Mouse (Mus musculus): Measurements from ENCODE around the gene Cyfip1. TPM values are rescaled to one million over a fixed set of nuclear protein-coding genes. Genes with fewer than 3 reads are reported as not detected.

Gene Cyfip1
- total RNA-seq (2015; ENCODE audit: low replicate concordance) (10.5 and 11.9 TPM in 2 replicates), total RNA-seq (2017; ENCODE audit: low replicate concordance) (6.5 and 8.3 TPM in 2 replicates)

- ATAC-seq (replicated peaks; ENCODE audit: low FRiP score, poor library complexity, severe bottlenecking), result no peak
Measured at GRCm38 (mm10) chr7:55841445-55841844, at the start of gene Cyfip1. TSS of gene Cyfip1 (plus strand) at chr7:55841745.

GRCm38 (mm10) chr7:55792280-55792679, 49.3 kb upstream of the Cyfip1 start:
- ATAC-seq (replicated peaks; ENCODE audit: low FRiP score, poor library complexity, severe bottlenecking), result no peak

- ATAC-seq (replicated peaks; ENCODE audit: low FRiP score, poor library complexity, severe bottlenecking), result no peak
Measured at GRCm38 (mm10) chr7:55793236-55793951, 48.2 kb upstream of the Cyfip1 start.

GRCm38 (mm10) chr7:55793952-55794603, 47.5 kb upstream of the Cyfip1 start, which contains the start of gene Tubgcp5:
TSS of gene Tubgcp5 (plus strand) at chr7:55794154.
- ATAC-seq (replicated peaks; ENCODE audit: low FRiP score, poor library complexity, severe bottlenecking), result peak; percentile 99

GRCm38 (mm10) chr7:55799981-55800380, 41.6 kb upstream of the Cyfip1 start:
- ATAC-seq (replicated peaks; ENCODE audit: low FRiP score, poor library complexity, severe bottlenecking), result no peak

GRCm38 (mm10) chr7:55809967-55810366, 31.6 kb upstream of the Cyfip1 start:
- ATAC-seq (replicated peaks; ENCODE audit: low FRiP score, poor library complexity, severe bottlenecking), result no peak

- ATAC-seq (replicated peaks; ENCODE audit: low FRiP score, poor library complexity, severe bottlenecking), result no peak
Measured at GRCm38 (mm10) chr7:55824468-55824867, 17.1 kb upstream of the Cyfip1 start.

DNA sequence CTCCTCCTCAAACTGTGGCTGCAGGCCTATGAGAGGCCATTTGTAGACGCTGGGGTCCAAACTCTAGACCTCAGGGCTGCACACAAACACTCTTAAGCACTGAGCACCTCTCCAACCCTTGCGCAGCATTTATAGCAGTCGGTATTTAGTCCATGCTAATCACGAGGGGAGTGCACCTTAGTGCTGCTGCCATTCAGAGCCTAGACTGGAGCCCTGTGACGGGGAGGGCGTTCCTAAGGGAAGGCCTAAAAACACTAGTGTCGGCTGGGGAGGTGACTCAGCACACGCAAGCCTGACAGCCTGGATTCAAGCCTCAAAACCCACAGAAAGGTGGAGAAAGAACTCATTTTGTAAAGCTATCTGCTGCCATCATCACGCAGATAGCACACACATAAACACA, 14.0 kb upstream of the Cyfip1 start:
- ATAC-seq (replicated peaks; ENCODE audit: low FRiP score, poor library complexity, severe bottlenecking), result no peak

DNA sequence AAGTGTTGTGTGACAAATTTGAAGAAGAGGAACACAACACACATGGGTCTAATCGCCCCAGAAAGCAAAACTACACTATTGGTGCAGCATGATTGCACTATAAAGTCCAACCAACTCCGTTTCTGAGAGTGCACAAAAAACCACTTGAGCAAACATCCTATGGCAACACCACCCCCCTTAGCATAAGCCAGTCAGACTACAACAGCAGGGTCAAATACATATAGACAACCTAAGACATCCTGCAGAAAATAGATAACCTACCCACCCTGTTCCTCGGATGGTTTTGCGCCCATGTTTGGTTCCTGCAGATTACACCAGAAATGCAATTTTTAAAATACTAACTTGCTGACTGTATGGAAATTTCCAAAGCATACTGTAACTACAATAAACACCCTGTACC, 4.7 kb upstream of the Cyfip1 start:
- ATAC-seq (replicated peaks; ENCODE audit: low FRiP score, poor library complexity, severe bottlenecking), result no peak

- peak; percentile 95 for ATAC-seq (replicated peaks; ENCODE audit: low FRiP score, poor library complexity, severe bottlenecking)
Measured at GRCm38 (mm10) chr7:55841977-55842503, 495 bp downstream of the Cyfip1 start.

DNA sequence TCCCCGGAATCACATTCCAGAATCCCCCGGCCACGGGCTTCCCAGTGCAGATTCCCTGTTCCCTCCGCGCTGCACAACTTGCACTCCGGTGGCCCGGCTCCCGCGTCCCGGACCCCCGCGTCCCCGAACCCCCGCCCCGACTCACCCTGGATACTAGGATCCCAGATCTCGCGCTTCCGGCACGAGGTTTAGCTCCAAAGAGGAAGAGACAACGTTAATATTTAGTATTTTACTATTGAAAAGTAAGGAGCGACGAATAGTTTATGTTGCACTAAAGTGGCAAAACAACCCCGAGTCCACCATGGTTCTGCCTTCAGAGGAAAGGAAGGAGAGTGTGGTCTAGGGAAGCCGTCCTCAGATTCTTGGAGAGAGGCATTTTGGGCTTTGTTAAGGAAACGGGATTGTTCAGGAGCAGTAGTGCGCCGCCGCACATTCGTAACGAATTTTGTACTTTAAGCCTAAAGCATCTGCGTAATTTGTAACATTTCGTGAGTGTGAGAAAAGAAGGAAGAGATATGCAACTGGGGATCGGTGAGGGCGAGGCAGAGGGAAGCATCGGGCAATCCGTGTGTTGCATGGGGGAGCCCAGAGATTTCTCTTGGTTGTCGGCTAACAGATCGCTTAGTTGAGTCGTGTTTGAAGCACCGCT, 1.1 kb downstream of the Cyfip1 start:
- ATAC-seq (replicated peaks; ENCODE audit: low FRiP score, poor library complexity, severe bottlenecking), result no peak

- ATAC-seq (replicated peaks; ENCODE audit: low FRiP score, poor library complexity, severe bottlenecking), result no peak
Measured at GRCm38 (mm10) chr7:55846606-55847312, 5.2 kb downstream of the Cyfip1 start.

DNA sequence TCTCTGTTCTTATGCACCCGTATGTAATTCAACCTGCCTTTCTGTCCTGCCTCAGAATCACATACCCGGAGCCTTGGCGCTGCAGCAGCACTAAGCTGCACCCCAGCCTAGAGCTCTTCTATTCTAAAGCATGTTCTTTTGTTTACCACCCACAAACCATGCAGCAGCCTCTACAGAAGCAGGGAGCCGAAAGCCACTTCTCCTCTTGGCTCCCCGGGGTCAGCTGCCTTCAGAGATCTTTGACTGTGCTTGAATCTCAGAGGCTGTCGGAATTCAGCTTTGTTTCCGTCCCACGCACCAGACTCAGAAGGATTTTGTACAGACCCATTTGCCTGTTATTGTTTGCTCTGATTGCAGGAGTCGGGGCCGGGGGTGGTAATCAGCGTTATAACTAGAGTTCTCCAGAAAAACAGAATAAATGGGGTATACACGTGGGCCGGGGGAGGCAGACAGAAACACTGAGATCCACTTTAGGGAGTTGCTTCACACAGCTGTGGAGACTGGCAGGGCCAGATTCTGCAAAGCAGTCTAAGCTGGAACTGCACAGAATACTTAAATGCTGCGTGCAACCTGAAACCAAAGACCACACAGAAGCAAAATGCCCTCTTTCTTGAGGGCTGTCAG, 8.5 kb downstream of the Cyfip1 start:
- no peak for ATAC-seq (replicated peaks; ENCODE audit: low FRiP score, poor library complexity, severe bottlenecking)

GRCm38 (mm10) chr7:55852787-55853186, 11.2 kb downstream of the Cyfip1 start:
- ATAC-seq (replicated peaks; ENCODE audit: low FRiP score, poor library complexity, severe bottlenecking), result no peak

- ATAC-seq (replicated peaks; ENCODE audit: low FRiP score, poor library complexity, severe bottlenecking), result no peak
Measured at GRCm38 (mm10) chr7:55855597-55855996, 14.1 kb downstream of the Cyfip1 start.

DNA sequence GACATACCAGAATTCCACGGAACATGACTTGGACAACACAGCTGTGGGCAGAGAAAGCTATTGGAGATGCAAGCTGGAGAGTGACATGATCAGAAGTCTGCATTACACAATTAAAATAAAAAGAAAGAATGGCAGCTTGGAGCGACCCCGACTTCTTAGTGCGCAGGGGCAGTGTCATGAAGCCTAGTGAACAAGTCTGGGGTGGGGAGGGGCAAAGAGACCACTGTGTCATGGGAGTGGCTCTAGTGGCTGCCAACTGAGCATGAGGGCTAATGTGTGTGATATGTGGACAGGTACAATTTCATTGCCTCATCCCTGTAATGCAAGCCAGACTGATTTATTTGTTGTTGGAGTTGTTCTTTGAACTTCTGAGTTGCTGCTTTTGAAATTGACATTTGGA, 15.2 kb downstream of the Cyfip1 start:
- ATAC-seq (replicated peaks; ENCODE audit: low FRiP score, poor library complexity, severe bottlenecking), result no peak

GRCm38 (mm10) chr7:55857729-55858128, 16.2 kb downstream of the Cyfip1 start:
- ATAC-seq (replicated peaks; ENCODE audit: low FRiP score, poor library complexity, severe bottlenecking), result no peak

DNA sequence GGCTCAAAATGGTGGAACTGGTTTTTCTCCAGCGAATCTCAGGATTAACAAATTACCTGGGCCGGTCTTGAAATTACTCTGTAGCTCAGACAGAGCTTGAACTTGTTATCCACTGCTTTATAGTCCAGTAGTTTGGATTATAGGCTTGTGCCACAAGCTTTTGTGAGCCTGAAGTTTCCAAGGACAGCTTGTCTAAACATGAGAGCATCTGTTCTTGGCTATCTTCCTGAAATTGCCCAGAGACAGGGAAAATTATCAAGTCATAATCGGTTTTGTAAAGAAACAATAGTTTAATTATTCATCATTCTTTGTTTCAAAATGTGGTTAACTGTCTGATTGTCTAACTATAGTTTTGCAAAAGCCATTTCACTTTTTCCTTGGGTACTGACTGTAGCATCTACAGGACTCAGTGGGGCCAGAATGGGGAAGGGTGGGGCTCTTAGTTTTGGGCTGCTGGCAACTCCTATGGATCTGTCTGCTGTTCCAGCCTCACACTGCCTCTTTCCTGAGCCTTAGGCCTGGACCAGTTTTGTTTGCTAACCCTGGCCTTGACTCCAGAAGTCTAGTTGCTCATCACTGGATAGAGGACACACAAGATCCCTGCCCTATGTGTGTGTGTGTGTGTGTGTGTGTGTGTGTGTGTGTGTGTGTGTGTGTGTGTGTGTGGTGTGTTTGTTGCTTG, 17.4 kb downstream of the Cyfip1 start:
- no peak for ATAC-seq (replicated peaks; ENCODE audit: low FRiP score, poor library complexity, severe bottlenecking)

DNA sequence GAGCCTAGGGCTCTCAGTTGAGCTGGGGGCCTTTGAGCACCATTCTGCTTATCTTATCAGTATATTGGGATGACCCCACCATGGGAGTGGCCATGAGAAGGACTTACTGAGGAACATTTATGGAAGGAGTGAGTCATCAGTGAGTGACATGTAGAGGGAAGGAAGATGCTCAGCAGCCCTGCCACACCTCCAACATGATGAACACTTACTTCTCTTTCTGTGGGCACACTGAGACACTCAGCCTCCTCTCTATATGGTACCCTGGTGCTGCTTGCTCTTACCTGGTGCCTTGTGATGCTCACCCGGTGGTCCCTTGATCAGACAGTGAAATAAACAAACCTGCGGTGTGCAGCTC, 17.9 kb downstream of the Cyfip1 start:
- ATAC-seq (replicated peaks; ENCODE audit: low FRiP score, poor library complexity, severe bottlenecking), result no peak

Measured in erythroid progenitor cell, adult 5-6 weeks (primary cell).